In genomic region chr6:120362774-120363687, GRCm38 (mm10) we compare ENCODE assay signal across 7 mouse cellular contexts. TPM values are rescaled to one million over a fixed set of nuclear protein-coding genes. Genes with fewer than 3 reads are reported as not detected.
DNase-seq lines count a peak whose midpoint lies in the region; ATAC-seq and TF ChIP-seq lines count a peak whose summit lies in the region.

No protein-coding gene starts in this region.

- peak; percentile 36 for ATAC-seq in lung, embryonic 14.5 days (ENCODE audit: insufficient read depth)
- ATAC-seq in embryonic facial prominence, embryonic 11.5 days (replicated peaks; ENCODE audit: insufficient number of reproducible peaks, low FRiP score, low TSS enrichment, low read depth), result no peak; the same call in 1 of the 2 replicates
- peak; percentile 3; the same call in 1 of the 2 replicates for ATAC-seq in intestine, postnatal 0 days

- H3K4me2 ChIP-seq in lung, embryonic 14.5 days, result peak overlapping the region; percentile 88
- peak overlapping the region; percentile 81 for H3K4me2 ChIP-seq in embryonic facial prominence, embryonic 11.5 days (ENCODE audit: low read depth, low read length)
- peak overlapping the region; percentile 79 for H3K4me2 ChIP-seq in intestine, postnatal 0 days (replicated peaks; ENCODE audit: low read depth)
- peak overlapping the region; percentile 90 for H3K4me2 ChIP-seq in myocyte (ENCODE audit: low read depth)

- H3K36me3 ChIP-seq in lung, embryonic 14.5 days (ENCODE audit: insufficient read depth), result peaks cover 11% of the 10 kb centered on the region
- H3K36me3 ChIP-seq in embryonic facial prominence, embryonic 11.5 days (replicated peaks; ENCODE audit: control insufficient read depth, insufficient read depth, low read depth, low read length), result no peaks in the 10 kb centered on the region; the same call in 1 of the 2 replicates
- H3K36me3 ChIP-seq in intestine, postnatal 0 days (ENCODE audit: control insufficient read depth, insufficient read depth), result no peaks in the 10 kb centered on the region
- peaks cover 3% of the 10 kb centered on the region for H3K36me3 ChIP-seq in myocyte (ENCODE audit: control insufficient read depth, insufficient read depth)

- no peaks in the 10 kb centered on the region for H3K9me3 ChIP-seq in lung, embryonic 14.5 days (ENCODE audit: low read depth, low read length)
- H3K9me3 ChIP-seq in embryonic facial prominence, embryonic 11.5 days (replicated peaks; ENCODE audit: control insufficient read depth, low read length), result no peaks in the 10 kb centered on the region
- H3K9me3 ChIP-seq in intestine, postnatal 0 days (ENCODE audit: control insufficient read depth), result no peaks in the 10 kb centered on the region

- TF ChIP-seq POLR2A in myocyte (IDR thresholded peaks at IDR 0.05; ENCODE audit: insufficient read length, low read depth), result no peak

- H3K9ac ChIP-seq in lung, embryonic 14.5 days, result peak overlapping the region; percentile 93
- H3K9ac ChIP-seq in embryonic facial prominence, embryonic 11.5 days (replicated peaks; ENCODE audit: low read length), result peak overlapping the region; percentile 91
- peak overlapping the region; percentile 95 for H3K9ac ChIP-seq in intestine, postnatal 0 days (ENCODE audit: low read depth, low read length)

- TF ChIP-seq CTCF in lung, embryonic 14.5 days (IDR thresholded peaks at IDR 0.05; ENCODE audit: low read depth), result no peak
- no peak for TF ChIP-seq CTCF in intestine, postnatal 0 days (IDR thresholded peaks at IDR 0.05; ENCODE audit: low read depth)

- H3K27ac ChIP-seq in lung, embryonic 14.5 days (ENCODE audit: low read depth), result peak overlapping the region; percentile 97
- peak overlapping the region; percentile 77 for H3K27ac ChIP-seq in embryonic facial prominence, embryonic 11.5 days (replicated peaks; ENCODE audit: low read depth, low read length)
- peak overlapping the region; percentile 96 for H3K27ac ChIP-seq in intestine, postnatal 0 days (ENCODE audit: low read depth, low read length)

- peak overlapping the region; percentile 97 for H3K4me3 ChIP-seq in lung, embryonic 14.5 days (ENCODE audit: low read depth, low read length)
- H3K4me3 ChIP-seq in embryonic facial prominence, embryonic 11.5 days (ENCODE audit: low read depth, low read length), result peak overlapping the region; percentile 98
- peak overlapping the region; percentile 99 for H3K4me3 ChIP-seq in intestine, postnatal 0 days (ENCODE audit: low read depth, low read length)
- peak overlapping the region; percentile 96 for H3K4me3 ChIP-seq in myocyte

- H3K4me1 ChIP-seq in lung, embryonic 14.5 days (ENCODE audit: insufficient read depth), result peaks cover 8% of the 10 kb centered on the region
- no peaks in the 10 kb centered on the region; the same call in 1 of the 2 replicates for H3K4me1 ChIP-seq in embryonic facial prominence, embryonic 11.5 days (ENCODE audit: control insufficient read depth, insufficient read depth, low read length)
- H3K4me1 ChIP-seq in intestine, postnatal 0 days (replicated peaks; ENCODE audit: control insufficient read depth, insufficient read depth, low read length), result peaks cover 5% of the 10 kb centered on the region; the same call in 1 of the 2 replicates

- peak overlapping the region; percentile 68 for H3ac ChIP-seq in myocyte (ENCODE audit: control insufficient read depth, insufficient read length)

- 19% methylated on average over 15 of the region's 15 CpGs for WGBS in lung, embryonic 14.5 days
- WGBS in embryonic facial prominence, embryonic 11.5 days, result 28% methylated on average over 15 of the region's 15 CpGs
- 14% methylated on average over 15 of the region's 15 CpGs for WGBS in intestine, postnatal 0 days

- H3K27me3 ChIP-seq in lung, embryonic 14.5 days (ENCODE audit: insufficient read depth, low read length), result no peaks in the 10 kb centered on the region
- H3K27me3 ChIP-seq in embryonic facial prominence, embryonic 11.5 days (ENCODE audit: control insufficient read depth, insufficient read depth, low read length), result no peaks in the 10 kb centered on the region
- H3K27me3 ChIP-seq in intestine, postnatal 0 days (replicated peaks; ENCODE audit: control insufficient read depth, insufficient read depth, low read length), result no peaks in the 10 kb centered on the region
- H3K27me3 ChIP-seq in myocyte (ENCODE audit: control insufficient read depth, insufficient read depth, insufficient read length), result no peaks in the 10 kb centered on the region

- no peak for DNase-seq in lung, embryonic 14.5 days
- no peak for DNase-seq in lung, postnatal 4 days
- no peak for DNase-seq in embryonic facial prominence, embryonic 11.5 days (ENCODE audit: low spot score)
- no peak for DNase-seq in ovary, postnatal 36 days (ENCODE audit: low spot score)
- DNase-seq in cerebellum, postnatal 4 days (ENCODE audit: low spot score in 2 of 2), result no peak

- H3K79me2 ChIP-seq in myocyte (ENCODE audit: control insufficient read depth, insufficient read depth), result peaks cover 29% of the 10 kb centered on the region

TF ChIP-seq in myocyte, 11 proteins besides CTCF, POLR2A, EP300 and RAD21:
- no peak for TF ChIP-seq USF1 (IDR thresholded peaks at IDR 0.05; ENCODE audit: low read depth)
- no peak for TF ChIP-seq TCF12 (IDR thresholded peaks at IDR 0.05; ENCODE audit: insufficient read depth, poor library complexity, severe bottlenecking)
- no peak for TF ChIP-seq SRF (IDR thresholded peaks at IDR 0.05; ENCODE audit: control insufficient read depth, insufficient read length, low read depth)
- no peak for TF ChIP-seq MYOD1 (IDR thresholded peaks at IDR 0.05; ENCODE audit: control insufficient read depth in 1 of 3, insufficient read length in 2 of 3, low read depth in 2 of 3)
- TF ChIP-seq MYOG (IDR thresholded peaks at IDR 0.05; ENCODE audit: control insufficient read depth in 1 of 3, insufficient read depth in 1 of 3, insufficient read length in 2 of 3, low read depth in 2 of 3), result no peak
- TF ChIP-seq POLR2AphosphoS2 (IDR thresholded peaks at IDR 0.05; ENCODE audit: insufficient read length, low read depth), result no peak
- TF ChIP-seq TCF3 (IDR thresholded peaks at IDR 0.05; ENCODE audit: insufficient read length, low read depth), result no peak
- no peak for TF ChIP-seq MAX (IDR thresholded peaks at IDR 0.05; ENCODE audit: low read depth)
- TF ChIP-seq E2F4 (IDR thresholded peaks at IDR 0.05; ENCODE audit: insufficient read depth), result no peak
- no peak for TF ChIP-seq REST (IDR thresholded peaks at IDR 0.05; ENCODE audit: insufficient read depth, insufficient read length)
- TF ChIP-seq CEBPB (IDR thresholded peaks at IDR 0.05; ENCODE audit: insufficient read depth, poor library complexity, severe bottlenecking), result no peak
TF ChIP-seq in myocyte: peak in this region for 0.

RNA-seq across cellular contexts. Expression of gene Kdm5a, which starts 0.9 kb away (rescaled TPM):
- polyA plus RNA-seq in lung, embryonic 14.5 days (2014; fragmentation: Nextera tagmentation; extraction: Ambion mirVana), result 46.3 and 52.2 TPM in 2 replicates
- 54.5 and 55.9 TPM in 2 replicates for polyA plus RNA-seq in embryonic facial prominence, embryonic 11.5 days (2014; fragmentation: Nextera tagmentation; extraction: Ambion mirVana)
- polyA plus RNA-seq in intestine, postnatal 0 days (2015; fragmentation: Nextera tagmentation; extraction: Ambion mirVana), result 20.2 and 23.2 TPM in 2 replicates
- 7.5 TPM for polyA plus RNA-seq in myocyte (2012; fragmentation: generic; extraction: Trizol)

RNA-seq across cellular contexts. Expression of gene Ccdc77, which starts 1.1 kb away (rescaled TPM):
- polyA plus RNA-seq in lung, embryonic 14.5 days (2014; fragmentation: Nextera tagmentation; extraction: Ambion mirVana), result 24.8 and 26.5 TPM in 2 replicates
- 26.3 and 29.5 TPM in 2 replicates for polyA plus RNA-seq in embryonic facial prominence, embryonic 11.5 days (2014; fragmentation: Nextera tagmentation; extraction: Ambion mirVana)
- polyA plus RNA-seq in intestine, postnatal 0 days (2015; fragmentation: Nextera tagmentation; extraction: Ambion mirVana), result 7.2 and 9.9 TPM in 2 replicates
- polyA plus RNA-seq in myocyte (2012; fragmentation: generic; extraction: Trizol), result 3.4 TPM
